Mouse (Mus musculus) brown adipose tissue, adult 24 weeks (tissue): ENCODE results near the gene Ppp1r13l. TPM values are rescaled to one million over a fixed set of nuclear protein-coding genes. Genes with fewer than 3 reads are reported as not detected.

Source experiments
- H3K27ac ChIP-seq: fragments of 200-500 bp; replicated peaks from 2 replicates; pipeline ENCODE4 v1.5.1; 2012; ENCODE audit warnings: low read depth, mild to moderate bottlenecking, low read length
- H3K4me1 ChIP-seq: fragments of 200-500 bp; 2 replicates; pipeline ENCODE4 v1.6.1; 2012; ENCODE audit warnings: low read length, mixed read lengths; ENCODE audit not compliant: control insufficient read depth, insufficient read depth, insufficient read length
- H3K4me3 ChIP-seq: fragments of 200-500 bp; 2 replicates; pipeline ENCODE4 v1.5.1; 2012; ENCODE audit warnings: low read depth, mild to moderate bottlenecking, low read length, moderate library complexity; ENCODE audit not compliant: insufficient read depth
- polyA plus RNA-seq: library from polyadenylated mRNA; stranded (reverse); fragments of >200 nt; gene quantifications from 2 replicates; pipeline ENCODE4 v1.2.4, GENCODE M21; 2012; ENCODE audit not compliant: missing spikeins, insufficient read depth, insufficient read length

Gene Ppp1r13l
- polyA plus RNA-seq, 1 experiment, result 1.7 TPM

GRCm38 (mm10) chr7:19344938-19345471 is 14.5 kb upstream of the Ppp1r13l start:
- Histone ChIP-seq H3K27ac (peak overlapping the region; percentile 97), H3K4me1 (peaks cover 9% of the 10 kb centered on the region), H3K4me3 (peak overlapping the region; percentile 94)

GRCm38 (mm10) chr7:19349188-19349915 is 10.2 kb upstream of the Ppp1r13l start:
- Histone ChIP-seq H3K4me3 (peak overlapping the region; percentile 63), H3K27ac (peak overlapping the region; percentile 100), H3K4me1 (peaks cover 12% of the 10 kb centered on the region)

- Histone ChIP-seq H3K4me3 (peak overlapping the region; percentile 63), H3K27ac (peak overlapping the region; percentile 100), H3K4me1 (peaks cover 12% of the 10 kb centered on the region)
These were observed 9.3 kb upstream of the Ppp1r13l start for GRCm38 (mm10) chr7:19350221-19350620.

- Histone ChIP-seq H3K4me1 (peaks cover 3% of the 10 kb centered on the region; the same call in 1 of the 2 replicates), H3K4me3 (no peak overlapping the region), H3K27ac (no peak overlapping the region)
These were observed 4.6 kb upstream of the Ppp1r13l start for GRCm38 (mm10) chr7:19354991-19355390.

- no peaks in the 10 kb centered on the region for H3K4me1 ChIP-seq
- H3K4me3 ChIP-seq, result no peak overlapping the region
- no peak overlapping the region for H3K27ac ChIP-seq
These were observed 3.2 kb upstream of the Ppp1r13l start for GRCm38 (mm10) chr7:19356311-19356710.

- H3K4me3 ChIP-seq, result peak overlapping the region; percentile 43; the same call in 1 of the 2 replicates
- H3K27ac ChIP-seq, result no peak overlapping the region
- H3K4me1 ChIP-seq, result no peaks in the 10 kb centered on the region
These were observed 1.9 kb upstream of the Ppp1r13l start for GRCm38 (mm10) chr7:19357381-19358375.

GRCm38 (mm10) chr7:19358634-19359033 is 915 bp upstream of the Ppp1r13l start:
- Histone ChIP-seq H3K27ac (no peak overlapping the region), H3K4me3 (peak overlapping the region; percentile 43), H3K4me1 (peaks cover 4% of the 10 kb centered on the region; the same call in 1 of the 2 replicates)

- Histone ChIP-seq H3K4me1 (peaks cover 6% of the 10 kb centered on the region; the same call in 1 of the 2 replicates), H3K27ac (peak overlapping the region; percentile 52), H3K4me3 (peak overlapping the region; percentile 86)
These were observed 518 bp downstream of the Ppp1r13l start for GRCm38 (mm10) chr7:19359892-19360641.

- Histone ChIP-seq H3K4me1 (peaks cover 6% of the 10 kb centered on the region; the same call in 1 of the 2 replicates), H3K27ac (peak overlapping the region; percentile 95), H3K4me3 (peak overlapping the region; percentile 86)
These were observed 1.4 kb downstream of the Ppp1r13l start for GRCm38 (mm10) chr7:19360944-19361343.

GRCm38 (mm10) chr7:19361720-19362119 is 2.2 kb downstream of the Ppp1r13l start:
- peak overlapping the region; percentile 86 for H3K4me3 ChIP-seq
- peak overlapping the region; percentile 95 for H3K27ac ChIP-seq
- peaks cover 6% of the 10 kb centered on the region; the same call in 1 of the 2 replicates for H3K4me1 ChIP-seq

GRCm38 (mm10) chr7:19362276-19362675 is 2.7 kb downstream of the Ppp1r13l start:
- H3K4me1 ChIP-seq, result peaks cover 6% of the 10 kb centered on the region; the same call in 1 of the 2 replicates
- peak overlapping the region; percentile 86 for H3K4me3 ChIP-seq
- peak overlapping the region; percentile 95 for H3K27ac ChIP-seq

GRCm38 (mm10) chr7:19363881-19364280 is 4.3 kb downstream of the Ppp1r13l start:
- Histone ChIP-seq H3K4me1 (peaks cover 6% of the 10 kb centered on the region; the same call in 1 of the 2 replicates), H3K27ac (peak overlapping the region; percentile 67), H3K4me3 (peak overlapping the region; percentile 27)

GRCm38 (mm10) chr7:19365376-19365775 is 5.8 kb downstream of the Ppp1r13l start:
- 0 out of 2 replicates have a peak overlapping the region, but pooled peaks have one; percentile 36 for H3K27ac ChIP-seq
- H3K4me1 ChIP-seq, result peaks cover 6% of the 10 kb centered on the region; the same call in 1 of the 2 replicates
- H3K4me3 ChIP-seq, result no peak overlapping the region

GRCm38 (mm10) chr7:19368380-19368779 is 8.8 kb downstream of the Ppp1r13l start:
- Histone ChIP-seq H3K4me3 (no peak overlapping the region), H3K4me1 (peaks cover 4% of the 10 kb centered on the region; the same call in 1 of the 2 replicates), H3K27ac (no peak overlapping the region)
